Mouse (Mus musculus) myocyte (in vitro differentiated cells): Measurements from ENCODE around the gene Vps36.

Source experiments
- E2F4 ChIP-seq: IDR thresholded peaks from one replicate; pipeline ENCODE4 v1.6.1; 2011; ENCODE audit warnings: mild to moderate bottlenecking, control low read depth, moderate library complexity; ENCODE audit not compliant: insufficient read depth
- POLR2A ChIP-seq: IDR thresholded peaks from one replicate; pipeline ENCODE4 v1.6.1; 2011; ENCODE audit warnings: low read depth, mild to moderate bottlenecking, control low read depth, moderate library complexity; ENCODE audit not compliant: insufficient read length
- USF1 ChIP-seq: IDR thresholded peaks from one replicate; pipeline ENCODE4 v1.6.1; 2011; ENCODE audit warnings: low read depth, mild to moderate bottlenecking, control low read depth, moderate library complexity

GRCm38 (mm10) chr8:22227061-22227877, 34.7 kb downstream of the Vps36 start, which contains the start of gene Thsd1:
- no peak for TF ChIP-seq E2F4
- TF ChIP-seq POLR2A: no peak
- no peak for TF ChIP-seq USF1
